Mouse (Mus musculus): Measurements from ENCODE around the gene Lrch3. TPM values are rescaled to one million over a fixed set of nuclear protein-coding genes. Genes with fewer than 3 reads are reported as not detected.
"Not testable (repeated sequence)": the region's sequence is repeated elsewhere in the genome, so short reads cannot be mapped to it uniquely, and the experiment has no call there.

The Lrch3 gene
- polyA plus RNA-seq, 1 experiment from 2014 or later, result 54.2 TPM

DNA sequence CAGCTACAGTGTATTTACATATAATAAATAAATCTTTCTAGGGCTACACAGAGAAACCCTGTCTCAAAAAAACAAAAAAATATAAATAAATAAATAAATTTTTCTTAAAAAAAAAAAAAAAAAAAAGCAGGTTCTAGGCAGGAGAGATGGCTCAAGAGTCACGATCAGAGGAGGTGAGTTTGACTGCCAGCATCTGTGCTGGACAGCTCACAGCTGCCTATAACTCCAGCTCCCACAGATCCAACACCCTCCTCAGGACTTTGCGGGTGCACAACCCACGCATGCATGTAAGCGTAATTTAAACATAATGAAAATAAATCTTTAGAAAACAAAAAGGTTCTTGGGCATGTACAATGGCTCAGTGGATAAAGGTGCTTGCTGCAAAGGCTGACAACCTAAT is 122.1 kb downstream of the Lrch3 start:
- no peak overlapping the region for H3K4me2 ChIP-seq (replicated peaks; ENCODE audit: low read depth, low read length)
- ATAC-seq (ENCODE audit: low FRiP score) (no peak), DNase-seq (ENCODE audit: low spot score) (no peak)
- H3K4me3 ChIP-seq (ENCODE audit: low read depth, low read length), result no peak overlapping the region
- H3K27me3 ChIP-seq (ENCODE audit: control insufficient read depth, insufficient read depth, low read length), result no peaks in the 10 kb centered on the region
- no peak overlapping the region for H3K27ac ChIP-seq (ENCODE audit: low read depth, low read length)
- no peaks in the 10 kb centered on the region for H3K36me3 ChIP-seq (ENCODE audit: control insufficient read depth, insufficient read depth, low read length)
- no peak overlapping the region for H3K9ac ChIP-seq (ENCODE audit: low read depth, low read length)
- no peaks in the 10 kb centered on the region for H3K9me3 ChIP-seq (ENCODE audit: control insufficient read depth, low read length)
- 91% methylated on average over 4 of the region's 4 CpGs for WGBS
- H3K4me1 ChIP-seq (replicated peaks; ENCODE audit: control insufficient read depth, insufficient read depth, low read length), result no peaks in the 10 kb centered on the region

DNA sequence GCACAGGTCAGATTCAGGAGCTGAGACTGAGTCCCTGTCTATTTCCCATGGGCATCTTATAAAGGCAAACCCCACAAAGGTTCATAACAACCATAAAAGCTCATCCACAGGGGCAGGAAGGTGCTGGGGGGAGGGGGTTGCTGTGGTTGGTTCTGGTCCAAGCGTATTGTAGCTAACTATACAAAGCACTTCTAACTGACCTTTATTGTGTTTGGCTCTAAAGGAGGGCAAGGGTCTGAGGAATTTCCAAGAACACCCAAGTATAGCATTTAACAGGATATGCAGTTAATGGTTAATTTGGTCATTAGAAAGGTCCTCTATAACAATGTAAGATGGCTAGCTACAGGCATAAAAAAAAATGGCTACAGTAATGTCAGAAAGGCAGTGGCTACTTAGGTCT is 128.8 kb downstream of the Lrch3 start:
- Histone ChIP-seq H3K4me1 (replicated peaks; ENCODE audit: control insufficient read depth, insufficient read depth, low read length) (no peaks in the 10 kb centered on the region), H3K27ac (ENCODE audit: low read depth, low read length) (no peak overlapping the region), H3K27me3 (ENCODE audit: control insufficient read depth, insufficient read depth, low read length) (no peaks in the 10 kb centered on the region), H3K36me3 (ENCODE audit: control insufficient read depth, insufficient read depth, low read length) (no peaks in the 10 kb centered on the region), H3K9ac (ENCODE audit: low read depth, low read length) (no peak overlapping the region), H3K9me3 (ENCODE audit: control insufficient read depth, low read length) (no peaks in the 10 kb centered on the region), H3K4me3 (ENCODE audit: low read depth, low read length) (no peak overlapping the region), H3K4me2 (replicated peaks; ENCODE audit: low read depth, low read length) (no peak overlapping the region)
- WGBS, result 70% methylated on average over 1 of the region's 1 CpGs
- no peak for DNase-seq (ENCODE audit: low spot score)
- ATAC-seq (ENCODE audit: low FRiP score), result no peak

DNA sequence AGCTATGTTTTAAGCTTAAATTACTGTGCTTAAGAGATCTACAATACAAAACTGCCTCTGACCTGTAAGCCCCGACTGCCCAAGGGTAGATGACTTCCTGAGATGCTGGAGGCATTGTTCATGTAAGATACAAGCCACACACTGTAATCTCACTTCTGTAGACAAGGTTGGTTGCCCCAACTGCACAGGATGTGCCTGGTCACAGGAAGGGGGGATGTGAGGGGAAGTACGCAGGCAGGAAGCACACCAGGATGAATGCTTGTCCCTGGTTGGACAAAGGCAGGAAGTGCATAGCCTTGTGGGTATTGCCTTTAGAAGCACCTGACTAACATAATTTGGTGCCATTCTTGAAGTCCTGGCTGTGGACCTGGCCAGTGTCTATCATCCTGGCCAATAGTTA is 129.4 kb downstream of the Lrch3 start:
- DNase-seq (ENCODE audit: low spot score) (no peak), ATAC-seq (ENCODE audit: low FRiP score) (no peak)
- H3K9me3 ChIP-seq (ENCODE audit: control insufficient read depth, low read length), result no peaks in the 10 kb centered on the region
- H3K9ac ChIP-seq (ENCODE audit: low read depth, low read length), result no peak overlapping the region
- no peak overlapping the region for H3K27ac ChIP-seq (ENCODE audit: low read depth, low read length)
- 78% methylated on average over 2 of the region's 2 CpGs for WGBS
- no peaks in the 10 kb centered on the region for H3K27me3 ChIP-seq (ENCODE audit: control insufficient read depth, insufficient read depth, low read length)
- no peak overlapping the region for H3K4me2 ChIP-seq (replicated peaks; ENCODE audit: low read depth, low read length)
- no peaks in the 10 kb centered on the region for H3K4me1 ChIP-seq (replicated peaks; ENCODE audit: control insufficient read depth, insufficient read depth, low read length)
- no peak overlapping the region for H3K4me3 ChIP-seq (ENCODE audit: low read depth, low read length)
- no peaks in the 10 kb centered on the region for H3K36me3 ChIP-seq (ENCODE audit: control insufficient read depth, insufficient read depth, low read length)

DNA sequence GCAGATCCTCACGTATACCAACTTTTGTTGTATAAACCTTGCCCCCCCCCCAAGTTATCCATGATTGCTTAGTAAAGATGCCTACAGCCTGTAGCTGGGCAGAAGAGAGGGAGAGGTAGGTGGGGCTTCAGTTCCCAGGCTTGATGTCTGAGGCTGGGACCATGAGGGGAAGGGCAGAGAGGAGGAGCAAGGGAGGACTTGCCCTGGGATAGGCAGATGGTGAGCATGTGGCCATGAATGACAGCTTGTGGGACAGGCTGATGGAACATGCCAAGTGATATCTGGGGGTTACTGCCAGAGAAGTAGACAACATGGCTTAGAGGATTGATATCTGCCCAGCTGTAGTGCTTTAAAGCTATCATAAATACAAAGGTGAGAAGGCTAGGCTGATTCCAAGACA is 134.1 kb downstream of the Lrch3 start:
- WGBS, result 89% methylated on average over 1 of the region's 1 CpGs

DNA sequence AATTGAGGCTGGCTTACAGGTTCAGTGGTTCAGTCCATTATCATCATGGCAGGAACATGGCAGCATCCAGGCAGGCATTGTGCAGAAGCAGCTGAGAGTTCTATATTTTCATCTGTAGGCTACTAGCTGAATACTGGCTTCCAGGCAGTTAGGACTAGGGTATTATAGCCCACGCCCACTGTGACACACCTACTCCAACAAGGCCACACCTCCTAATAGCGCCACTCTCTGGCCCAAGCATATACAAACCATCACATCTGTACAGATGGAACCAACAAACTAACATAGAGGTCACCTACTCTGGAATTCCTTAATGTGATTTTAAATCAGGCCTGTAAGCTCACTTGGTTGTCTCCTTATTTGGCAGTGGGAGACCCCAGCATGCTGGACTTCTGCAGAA is 134.8 kb downstream of the Lrch3 start:
- Histone ChIP-seq H3K36me3 (ENCODE audit: control insufficient read depth, insufficient read depth, low read length) (no peaks in the 10 kb centered on the region), H3K4me2 (replicated peaks; ENCODE audit: low read depth, low read length) (no peak overlapping the region), H3K4me1 (replicated peaks; ENCODE audit: control insufficient read depth, insufficient read depth, low read length) (no peaks in the 10 kb centered on the region), H3K27ac (ENCODE audit: low read depth, low read length) (no peak overlapping the region), H3K9ac (ENCODE audit: low read depth, low read length) (no peak overlapping the region), H3K4me3 (ENCODE audit: low read depth, low read length) (no peak overlapping the region), H3K9me3 (ENCODE audit: control insufficient read depth, low read length) (no peaks in the 10 kb centered on the region), H3K27me3 (ENCODE audit: control insufficient read depth, insufficient read depth, low read length) (no peaks in the 10 kb centered on the region)
- WGBS, result 73% methylated on average over 2 of the region's 2 CpGs
- DNase-seq (ENCODE audit: low spot score) (no peak), ATAC-seq (ENCODE audit: low FRiP score) (no peak)

More for the DNA sequence above, 134.1 kb downstream of the Lrch3 start:
- no peak overlapping the region for H3K9ac ChIP-seq (ENCODE audit: low read depth, low read length)
- DNase-seq (ENCODE audit: low spot score) (no peak), ATAC-seq (ENCODE audit: low FRiP score) (no peak)
- no peaks in the 10 kb centered on the region for H3K9me3 ChIP-seq (ENCODE audit: control insufficient read depth, low read length)
- no peaks in the 10 kb centered on the region for H3K36me3 ChIP-seq (ENCODE audit: control insufficient read depth, insufficient read depth, low read length)
- H3K27me3 ChIP-seq (ENCODE audit: control insufficient read depth, insufficient read depth, low read length), result no peaks in the 10 kb centered on the region
- no peak overlapping the region for H3K4me3 ChIP-seq (ENCODE audit: low read depth, low read length)
- H3K4me1 ChIP-seq (replicated peaks; ENCODE audit: control insufficient read depth, insufficient read depth, low read length), result no peaks in the 10 kb centered on the region
- H3K4me2 ChIP-seq (replicated peaks; ENCODE audit: low read depth, low read length), result no peak overlapping the region
- H3K27ac ChIP-seq (ENCODE audit: low read depth, low read length), result no peak overlapping the region

DNA sequence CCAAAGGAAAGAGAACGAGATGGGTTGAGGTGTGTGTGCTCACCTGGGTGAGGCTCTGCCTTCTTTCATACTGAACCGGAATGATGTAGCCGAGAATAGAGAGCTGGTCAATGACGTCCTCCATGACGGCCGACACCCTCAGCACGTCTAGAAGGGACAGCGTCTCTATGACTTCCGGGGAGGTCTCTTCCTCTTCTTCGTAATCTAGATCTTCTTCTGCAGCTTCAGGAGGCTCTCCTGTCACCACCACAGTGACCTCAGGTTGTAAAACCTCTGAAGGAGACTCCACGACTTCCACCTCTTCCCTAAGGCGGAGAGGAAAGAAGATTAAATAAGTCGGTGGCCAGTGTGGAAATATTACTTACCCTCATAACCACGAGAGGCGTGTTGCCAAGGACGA is 135.9 kb downstream of the Lrch3 start:
- ATAC-seq (ENCODE audit: low FRiP score), result no peak
- no peak overlapping the region for H3K9ac ChIP-seq (ENCODE audit: low read depth, low read length)

DNA sequence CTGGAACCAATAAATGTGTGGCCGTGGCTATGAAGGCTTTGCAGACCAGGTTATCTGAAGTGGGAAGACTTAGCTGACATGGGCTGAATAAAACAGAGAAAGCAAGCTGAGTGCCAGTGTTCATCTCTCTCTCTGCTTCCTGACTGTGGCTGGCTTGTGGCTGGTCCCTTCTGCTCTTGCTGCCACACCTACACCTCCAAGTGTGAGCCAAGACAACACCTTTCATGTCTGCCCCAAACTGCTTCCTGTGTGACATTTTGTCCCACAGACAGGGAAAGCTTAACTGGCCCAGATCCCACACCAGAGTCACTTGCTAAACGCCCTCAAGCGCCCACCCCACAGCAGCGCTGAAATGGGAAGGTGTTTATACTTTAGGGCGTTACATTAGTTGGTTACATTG is 139.2 kb downstream of the Lrch3 start:
- 80% methylated on average over 5 of the region's 5 CpGs for whole genome bisulfite sequencing
- H3K9ac ChIP-seq (ENCODE audit: low read depth, low read length), result no peak overlapping the region
- no peak overlapping the region for H3K4me3 ChIP-seq (ENCODE audit: low read depth, low read length)
- H3K4me1 ChIP-seq (replicated peaks; ENCODE audit: control insufficient read depth, insufficient read depth, low read length), result peaks cover 3% of the 10 kb centered on the region; the same call in 1 of the 2 replicates
- no peaks in the 10 kb centered on the region for H3K9me3 ChIP-seq (ENCODE audit: control insufficient read depth, low read length)
- ATAC-seq (ENCODE audit: low FRiP score), result no peak
- H3K4me2 ChIP-seq (replicated peaks; ENCODE audit: low read depth, low read length), result no peak overlapping the region
- H3K36me3 ChIP-seq (ENCODE audit: control insufficient read depth, insufficient read depth, low read length), result no peaks in the 10 kb centered on the region
- H3K27ac ChIP-seq (ENCODE audit: low read depth, low read length), result no peak overlapping the region
- DNase-seq (ENCODE audit: low spot score), result no peak
- no peaks in the 10 kb centered on the region for H3K27me3 ChIP-seq (ENCODE audit: control insufficient read depth, insufficient read depth, low read length)

More for the DNA sequence above, 135.9 kb downstream of the Lrch3 start:
- WGBS, result 93% methylated on average over 16 of the region's 16 CpGs
- no peak for DNase-seq (ENCODE audit: low spot score)
- H3K4me1 ChIP-seq (replicated peaks; ENCODE audit: control insufficient read depth, insufficient read depth, low read length), result no peaks in the 10 kb centered on the region
- no peak overlapping the region for H3K27ac ChIP-seq (ENCODE audit: low read depth, low read length)
- no peak overlapping the region for H3K4me3 ChIP-seq (ENCODE audit: low read depth, low read length)
- no peaks in the 10 kb centered on the region for H3K27me3 ChIP-seq (ENCODE audit: control insufficient read depth, insufficient read depth, low read length)
- no peak overlapping the region for H3K4me2 ChIP-seq (replicated peaks; ENCODE audit: low read depth, low read length)
- H3K36me3 ChIP-seq (ENCODE audit: control insufficient read depth, insufficient read depth, low read length), result no peaks in the 10 kb centered on the region
- no peaks in the 10 kb centered on the region for H3K9me3 ChIP-seq (ENCODE audit: control insufficient read depth, low read length)

DNA sequence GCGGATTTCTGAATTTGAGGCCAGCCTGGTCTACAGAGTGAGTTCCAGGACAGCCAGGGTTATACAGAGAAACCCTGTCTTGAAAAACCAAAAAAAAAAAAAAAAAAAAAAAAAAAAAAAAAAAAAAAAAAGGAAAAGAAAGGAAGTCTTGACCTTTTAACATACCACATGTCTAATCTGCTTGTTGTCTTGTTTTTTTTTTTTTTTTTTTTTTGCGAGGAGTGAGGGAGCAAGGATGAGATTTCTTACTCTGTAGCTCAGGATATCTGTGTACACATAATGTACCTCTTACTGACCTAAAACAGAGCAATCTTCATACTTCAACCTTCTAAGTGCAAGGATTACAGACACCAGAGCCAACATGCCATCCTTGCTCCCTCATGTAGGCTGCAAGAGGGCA is 141.0 kb downstream of the Lrch3 start:
- WGBS, result 77% methylated on average over 2 of the region's 2 CpGs
- not testable (repeated sequence) for ATAC-seq (ENCODE audit: low FRiP score); H3K4me3 ChIP-seq (ENCODE audit: low read depth, low read length); H3K4me2 ChIP-seq (replicated peaks; ENCODE audit: low read depth, low read length); H3K36me3 ChIP-seq (ENCODE audit: control insufficient read depth, insufficient read depth, low read length); DNase-seq (ENCODE audit: low spot score); H3K9me3 ChIP-seq (ENCODE audit: control insufficient read depth, low read length); H3K27ac ChIP-seq (ENCODE audit: low read depth, low read length); H3K27me3 ChIP-seq (ENCODE audit: control insufficient read depth, insufficient read depth, low read length); H3K9ac ChIP-seq (ENCODE audit: low read depth, low read length); H3K4me1 ChIP-seq (replicated peaks; ENCODE audit: control insufficient read depth, insufficient read depth, low read length)

DNA sequence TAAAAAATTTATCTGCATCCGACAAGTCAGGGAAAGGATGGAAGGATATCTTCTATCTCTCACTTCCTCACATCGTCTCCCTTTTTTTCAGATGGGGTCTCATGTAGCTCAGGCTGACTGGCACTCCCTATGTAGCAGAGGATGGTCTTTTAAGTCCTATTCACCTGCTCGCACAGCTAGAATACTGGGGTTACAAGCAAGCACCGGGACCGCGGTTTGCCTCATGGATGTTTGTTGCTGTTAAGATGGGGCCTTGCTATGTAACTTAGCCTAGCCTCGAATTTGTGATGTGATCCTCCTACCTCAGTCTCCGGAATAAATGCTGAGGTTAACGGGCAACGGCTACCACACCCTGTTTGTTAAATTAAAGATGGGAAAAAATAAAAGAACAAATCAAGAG is 141.8 kb downstream of the Lrch3 start:
- ATAC-seq (ENCODE audit: low FRiP score), result peak; percentile 53
- DNase-seq (ENCODE audit: low spot score), result no peak
- H3K4me1 ChIP-seq (replicated peaks; ENCODE audit: control insufficient read depth, insufficient read depth, low read length), result peaks cover 4% of the 10 kb centered on the region; the same call in 1 of the 2 replicates
- H3K27me3 ChIP-seq (ENCODE audit: control insufficient read depth, insufficient read depth, low read length), result no peaks in the 10 kb centered on the region
- peak overlapping the region; percentile 98 for H3K4me3 ChIP-seq (ENCODE audit: low read depth, low read length)
- no peak overlapping the region for H3K27ac ChIP-seq (ENCODE audit: low read depth, low read length)
- peak overlapping the region; percentile 98; the same call in 1 of the 2 replicates for H3K9ac ChIP-seq (ENCODE audit: low read depth, low read length)
- peak overlapping the region; percentile 50 for H3K4me2 ChIP-seq (replicated peaks; ENCODE audit: low read depth, low read length)
- no peaks in the 10 kb centered on the region for H3K9me3 ChIP-seq (ENCODE audit: control insufficient read depth, low read length)
- WGBS, result 27% methylated on average over 10 of the region's 10 CpGs
- peaks cover 8% of the 10 kb centered on the region for H3K36me3 ChIP-seq (ENCODE audit: control insufficient read depth, insufficient read depth, low read length)
